Mouse (Mus musculus) thymus, adult 2 months (tissue): ENCODE data around the gene Ctnna3.

Source experiments
- CTCF ChIP-seq: fragments of 200-500 bp; IDR thresholded peaks from 2 replicates; pipeline ENCODE4 v1.5.1; 2012; ENCODE audit warnings: mild to moderate bottlenecking, control low read depth, low read length, moderate library complexity, borderline replicate concordance; ENCODE audit not compliant: control insufficient read depth, poor library complexity, insufficient read depth; ENCODE audit errors: extremely low read depth
- POLR2A ChIP-seq: fragments of 200-500 bp; IDR thresholded peaks from 2 replicates; pipeline ENCODE4 v1.6.1; 2012; ENCODE audit warnings: mild to moderate bottlenecking, low read length, control low read depth, moderate library complexity; ENCODE audit not compliant: control insufficient read depth, poor library complexity, insufficient read depth; ENCODE audit errors: extremely low read depth

DNA sequence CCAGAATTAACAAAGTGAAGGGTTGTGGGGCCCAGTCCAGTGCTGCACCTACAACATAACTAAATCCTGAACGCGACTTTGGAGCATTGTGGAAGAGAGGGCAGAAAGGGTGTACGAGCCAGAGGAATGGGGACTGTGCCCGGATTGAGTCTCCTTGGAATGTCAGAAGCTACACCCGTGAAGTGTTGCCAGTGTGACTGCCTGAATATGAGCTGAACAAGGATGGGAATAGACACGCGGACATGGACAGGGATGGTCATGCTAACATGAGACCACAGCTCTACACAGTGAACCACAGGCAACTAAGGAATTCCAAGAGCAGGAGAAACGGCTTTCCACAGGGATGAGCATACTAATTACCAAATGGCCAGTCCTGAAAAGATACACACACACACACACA, 2.2 kb downstream of the Ctnna3 start:
- TF ChIP-seq POLR2A (no peak), CTCF (no peak)
